Mouse (Mus musculus) embryo, embryonic 10 days (tissue): ENCODE results near the gene Hmg20b.

ENCODE experiments used
- DNase-seq: peaks from one replicate; pipeline ENCODE4 v3.0.0-alpha.2; 2015; ENCODE audit warnings: low spot score

Gene Hmg20b

GRCm38 (mm10) chr10:81304597-81305238, 45.6 kb downstream of the Hmg20b start:
- peak; percentile 75 for DNase-seq

GRCm38 (mm10) chr10:81303761-81304160, 46.5 kb downstream of the Hmg20b start:
- DNase-seq = no peak

GRCm38 (mm10) chr10:81303258-81303657, 47.0 kb downstream of the Hmg20b start:
- no peak for DNase-seq

- DNase-seq = no peak
These were observed 47.5 kb downstream of the Hmg20b start for GRCm38 (mm10) chr10:81302781-81303218.

GRCm38 (mm10) chr10:81302288-81302687, 48.0 kb downstream of the Hmg20b start:
- no peak for DNase-seq

- no peak for DNase-seq
These were observed 49.0 kb downstream of the Hmg20b start for GRCm38 (mm10) chr10:81301321-81301720.

- no peak for DNase-seq
These were observed 49.9 kb downstream of the Hmg20b start for GRCm38 (mm10) chr10:81300352-81300907.

GRCm38 (mm10) chr10:81299585-81300351, 50.5 kb downstream of the Hmg20b start:
- DNase-seq = no peak

GRCm38 (mm10) chr10:81298369-81299100, 51.7 kb downstream of the Hmg20b start:
- no peak for DNase-seq

- no peak for DNase-seq
These were observed 52.4 kb downstream of the Hmg20b start for GRCm38 (mm10) chr10:81297845-81298244.

- DNase-seq = no peak
These were observed 53.0 kb downstream of the Hmg20b start for GRCm38 (mm10) chr10:81297246-81297645.
